1 mouse cellular context compared by ENCODE assay signal in the genomic region with DNA sequence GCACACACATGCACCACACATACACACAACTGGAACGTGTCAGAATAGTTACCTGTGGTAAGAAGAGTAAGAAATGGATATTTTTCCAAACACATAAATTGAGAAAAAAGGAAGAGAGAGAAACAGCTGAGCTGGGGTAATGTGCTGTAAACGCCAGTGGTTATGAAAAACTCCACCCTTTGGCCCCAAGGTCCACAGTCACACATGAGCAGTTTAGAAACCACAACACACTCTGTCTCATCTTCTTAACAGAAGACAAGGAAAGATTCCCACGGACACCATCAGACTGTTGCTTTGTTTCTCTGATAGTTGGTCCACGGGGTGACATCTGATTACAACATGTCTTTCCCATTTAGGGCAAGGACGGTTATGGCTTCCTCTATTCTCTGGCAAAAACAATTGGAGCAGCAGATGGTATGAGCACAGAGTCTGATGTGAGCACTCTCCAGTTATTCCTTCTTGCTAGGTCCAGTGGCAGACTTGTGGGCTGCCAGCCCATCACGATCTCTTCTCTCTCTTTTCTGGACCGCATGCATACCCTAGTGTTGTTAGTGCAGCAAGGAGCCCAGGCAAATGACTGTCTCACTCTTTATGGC.
TF ChIP-seq lines count a peak whose summit lies in the region.

No protein-coding gene starts in this region.

TF ChIP-seq in MEL, 35 proteins besides CTCF, POLR2A, EP300 and RAD21 (continued from another document):
- TF ChIP-seq RCOR1 (IDR thresholded peaks at IDR 0.05; ENCODE audit: low read depth, low read length) (no peak), MAZ (IDR thresholded peaks at IDR 0.05; ENCODE audit: low read depth, low read length) (no peak), MEF2A (IDR thresholded peaks at IDR 0.05; ENCODE audit: extremely low read depth, insufficient replicate concordance, low read depth, low read length, poor library complexity, severe bottlenecking) (no peak), ELF1 (IDR thresholded peaks at IDR 0.05; ENCODE audit: low read depth, low read length) (no peak), ZC3H11A (IDR thresholded peaks at IDR 0.05; ENCODE audit: low read depth, low read length) (no peak), GATA1 (IDR thresholded peaks at IDR 0.05; ENCODE audit: low read depth, low read length) (no peak), BHLHE40 (IDR thresholded peaks at IDR 0.05; ENCODE audit: borderline replicate concordance, low read depth, low read length) (no peak), NELFE (IDR thresholded peaks at IDR 0.05; ENCODE audit: low read depth, low read length) (no peak), KAT2A (conservative IDR thresholded peaks at IDR 0.05; ENCODE audit: low read depth, low read length) (no peak), MAFK (IDR thresholded peaks at IDR 0.05; ENCODE audit: borderline replicate concordance, low read depth, low read length) (no peak), CHD2 (IDR thresholded peaks at IDR 0.05; ENCODE audit: low read length) (no peak)
